Mouse (Mus musculus) frontal cortex, postnatal 14 days (tissue): ENCODE data around the gene Tgfbr2.

Source experiments
- DNase-seq, 2 experiments: peaks; one replicate each; pipeline ENCODE4 v3.0.0; 2022; ENCODE audit warnings: low spot score in 2 of 2

The Tgfbr2 gene

GRCm38 (mm10) chr9:116174481-116175461, at the start of gene Tgfbr2:
Gene Tgfbr2, minus strand, starts transcription at chr9:116175360.
- DNase-seq: peak; percentile 21 to 37

DNA sequence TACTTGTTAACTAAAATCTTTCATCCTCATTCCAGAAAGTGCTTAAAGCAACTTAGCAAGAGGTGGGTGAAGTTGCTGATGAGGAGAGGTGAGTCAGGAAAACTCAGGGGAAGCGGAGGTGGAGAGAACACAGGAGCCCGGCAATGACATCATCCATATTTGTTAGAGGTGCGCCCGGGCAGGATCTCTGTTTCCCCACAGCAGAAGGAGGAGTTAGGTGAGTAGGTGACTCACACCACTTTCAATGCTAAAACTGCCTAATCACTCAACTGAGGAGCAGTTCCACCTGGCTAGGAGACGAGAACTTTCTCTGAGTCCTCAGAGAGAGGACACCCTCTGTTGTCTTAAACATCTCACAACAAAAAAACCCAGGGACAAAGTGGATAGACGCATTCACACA, 48.2 kb upstream of the Tgfbr2 start:
- DNase-seq: no peak

GRCm38 (mm10) chr9:116222643-116223042, 47.5 kb upstream of the Tgfbr2 start:
- no peak for DNase-seq

GRCm38 (mm10) chr9:116222000-116222399, 46.8 kb upstream of the Tgfbr2 start:
- no peak for DNase-seq

GRCm38 (mm10) chr9:116221565-116221964, 46.4 kb upstream of the Tgfbr2 start:
- DNase-seq: no peak

- DNase-seq: no peak
Observed at GRCm38 (mm10) chr9:116220616-116221015, 45.5 kb upstream of the Tgfbr2 start.

DNA sequence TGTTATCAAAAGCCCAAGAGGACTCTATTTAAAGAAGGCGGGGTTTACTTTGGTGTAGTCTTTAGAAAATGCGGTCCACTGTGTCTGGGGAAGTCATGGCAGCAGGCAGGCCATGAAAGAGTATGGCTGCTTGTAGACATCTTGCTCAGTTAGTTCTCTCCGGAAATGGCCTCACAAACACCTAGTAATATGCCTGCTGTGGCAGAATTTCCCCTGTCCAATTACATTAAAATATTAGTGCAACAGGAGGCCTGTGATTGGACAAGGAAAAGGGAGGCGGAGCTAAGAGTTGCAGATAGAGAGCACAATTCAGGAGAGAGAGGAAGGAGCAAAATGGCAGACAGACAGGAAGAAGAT, 45.0 kb upstream of the Tgfbr2 start:
- no peak for DNase-seq

GRCm38 (mm10) chr9:116219234-116220158, 44.3 kb upstream of the Tgfbr2 start:
- no peak for DNase-seq

- DNase-seq: no peak
Observed at GRCm38 (mm10) chr9:116218780-116219179, 43.6 kb upstream of the Tgfbr2 start.

DNA sequence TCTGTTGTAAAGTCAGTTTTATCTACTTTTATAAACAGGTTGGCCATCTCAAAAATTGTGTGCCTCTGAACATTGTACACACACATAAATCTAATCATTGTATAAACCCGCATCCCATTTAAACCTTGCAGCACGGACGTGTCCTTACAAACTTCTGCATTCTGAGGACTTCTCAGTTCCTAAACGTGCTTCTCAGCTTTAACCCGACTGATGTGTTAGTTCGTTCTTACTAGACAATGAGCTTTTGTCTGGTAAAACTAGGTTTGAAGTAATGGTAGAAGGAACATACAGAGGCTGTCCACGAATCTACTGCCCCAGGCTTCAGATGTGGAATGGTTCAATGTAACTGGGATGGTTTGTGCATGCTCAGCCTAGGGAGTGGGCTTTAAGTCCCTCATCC, 41.9 kb upstream of the Tgfbr2 start:
- no peak for DNase-seq

DNA sequence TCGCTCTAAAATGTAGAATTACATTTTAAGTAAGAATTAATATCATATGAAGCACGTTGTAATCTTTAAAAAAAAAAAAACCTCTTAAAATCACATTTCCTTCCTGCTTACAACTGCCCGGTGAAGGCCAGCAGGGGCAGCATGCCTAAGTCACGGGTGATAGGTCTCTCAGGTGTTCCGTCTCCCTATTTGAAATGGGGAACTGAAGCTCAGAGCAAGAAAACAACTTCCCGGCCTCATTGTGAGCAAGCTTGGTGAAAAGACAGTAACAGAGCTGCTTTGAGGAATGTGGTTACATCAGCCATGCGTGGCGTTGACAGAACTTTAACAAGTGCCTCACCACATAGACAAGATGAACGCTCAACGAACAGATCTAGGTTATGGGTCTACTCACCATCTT, 41.5 kb upstream of the Tgfbr2 start:
- no peak for DNase-seq

DNA sequence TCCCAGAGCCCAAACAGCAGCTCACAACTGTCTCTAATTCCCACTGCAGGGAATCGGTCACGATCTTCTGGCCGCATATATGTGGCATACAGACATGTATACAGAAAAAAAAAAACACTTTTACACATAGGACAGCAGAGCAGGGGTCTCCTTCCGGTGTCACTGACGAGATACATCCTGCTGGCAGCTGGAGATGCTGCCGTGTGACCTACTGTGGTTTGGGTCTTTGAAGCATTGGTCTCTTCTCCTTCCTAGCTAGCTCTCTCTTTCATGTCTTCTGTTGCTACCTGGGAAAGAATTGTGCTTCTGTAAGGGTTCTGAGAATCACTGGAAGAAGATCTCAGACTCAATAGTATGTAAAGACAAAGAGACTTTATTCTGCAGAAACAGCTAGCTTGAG, 39.1 kb upstream of the Tgfbr2 start:
- no peak for DNase-seq

GRCm38 (mm10) chr9:116212915-116213619, 37.9 kb upstream of the Tgfbr2 start:
- no peak for DNase-seq

- no peak for DNase-seq
Observed at GRCm38 (mm10) chr9:116212069-116212468, 36.9 kb upstream of the Tgfbr2 start.

- no peak for DNase-seq
Observed at GRCm38 (mm10) chr9:116208169-116208904, 33.2 kb upstream of the Tgfbr2 start.

- no peak for DNase-seq
Observed at GRCm38 (mm10) chr9:116206901-116207300, 31.7 kb upstream of the Tgfbr2 start.

- DNase-seq: no peak
Observed at GRCm38 (mm10) chr9:116203675-116204074, 28.5 kb upstream of the Tgfbr2 start.

DNA sequence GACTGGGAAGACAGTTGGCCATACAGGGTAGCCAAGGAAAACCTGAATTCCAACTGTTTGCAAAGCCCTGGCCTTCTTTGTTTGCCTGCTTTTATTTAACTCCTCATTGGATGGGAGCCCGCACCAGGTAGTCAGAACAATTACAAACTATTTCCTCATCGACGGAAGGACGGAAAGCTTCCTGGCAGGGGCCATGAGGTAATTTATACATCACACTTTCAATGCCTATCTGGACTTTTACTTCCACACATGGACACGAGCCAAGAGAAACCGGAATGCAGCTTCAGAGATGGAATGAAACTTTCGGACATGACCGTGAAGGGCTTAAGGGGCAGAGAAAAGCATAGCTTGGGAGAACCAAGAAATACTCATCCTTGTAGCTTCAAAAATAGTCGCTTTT, 24.0 kb upstream of the Tgfbr2 start:
- no peak for DNase-seq

DNA sequence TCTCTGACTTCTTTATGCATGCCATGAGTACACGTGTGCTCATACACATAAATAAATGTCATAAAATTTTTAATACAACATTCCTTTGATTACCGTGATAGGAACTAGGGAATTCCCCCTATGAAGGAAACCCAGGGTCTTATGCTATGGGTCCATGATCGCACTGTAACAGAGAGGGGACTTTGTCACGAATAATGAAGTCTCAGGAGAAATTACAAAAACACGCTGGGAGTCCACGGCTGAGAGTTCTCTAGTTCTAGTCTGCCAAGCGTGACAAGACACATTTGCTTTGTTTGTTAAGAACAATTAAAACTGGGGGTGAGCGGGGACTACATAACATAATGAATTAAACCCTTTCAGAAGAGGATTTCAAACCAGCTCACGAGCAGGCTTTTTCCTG, 23.3 kb upstream of the Tgfbr2 start:
- no peak for DNase-seq

- no peak for DNase-seq
Observed at GRCm38 (mm10) chr9:116197491-116198170, 22.5 kb upstream of the Tgfbr2 start.
